Mouse (Mus musculus) lung, embryonic 14.5 days (tissue): ENCODE data around the gene Il1f5. TPM values are rescaled to one million over a fixed set of nuclear protein-coding genes. Genes with fewer than 3 reads are reported as not detected.

Experiments
- ATAC-seq: fragments of 200-750 bp; cut with Nextera tagmentation; 2 replicates; pipeline ENCODE4 v1.8.0; 2017; ENCODE audit warnings: mild to moderate bottlenecking, moderate TSS enrichment, moderate library complexity; ENCODE audit not compliant: insufficient read depth
- DNase-seq: peaks from one replicate; pipeline ENCODE4 v3.0.0-alpha.2; 2015
- H3K27ac ChIP-seq: fragments of 300-500 bp; sonication (generic); 2 replicates; pipeline ENCODE4 v1.5.1; 2014; ENCODE audit warnings: low read depth, mild to moderate bottlenecking, moderate library complexity
- H3K27me3 ChIP-seq: fragments of 300-500 bp; sonication (generic); 2 replicates; pipeline ENCODE4 v1.6.1; 2014; ENCODE audit warnings: low read length, control low read depth; ENCODE audit not compliant: insufficient read depth
- H3K36me3 ChIP-seq: fragments of 300-500 bp; sonication (generic); 2 replicates; pipeline ENCODE4 v1.6.1; 2014; ENCODE audit warnings: control low read depth; ENCODE audit not compliant: insufficient read depth
- H3K4me1 ChIP-seq: fragments of 300-500 bp; sonication (generic); 2 replicates; pipeline ENCODE4 v1.6.1; 2014; ENCODE audit warnings: antibody characterized with exemption, control low read depth; ENCODE audit not compliant: insufficient read depth
- H3K4me2 ChIP-seq: fragments of 300-500 bp; sonication (generic); 2 replicates; pipeline ENCODE4 v1.6.1; 2014; ENCODE audit warnings: mild to moderate bottlenecking
- H3K4me3 ChIP-seq: fragments of 300-500 bp; sonication (generic); 2 replicates; pipeline ENCODE4 v1.5.1; 2014; ENCODE audit warnings: low read depth, low read length
- H3K9ac ChIP-seq: fragments of 300-500 bp; sonication (generic); 2 replicates; pipeline ENCODE4 v1.6.1; 2014
- H3K9me3 ChIP-seq: fragments of 300-500 bp; sonication (generic); 2 replicates; pipeline ENCODE4 v1.6.1; 2016; ENCODE audit warnings: low read depth, low read length, control low read depth
- CTCF ChIP-seq: IDR thresholded peaks from 2 replicates; pipeline ENCODE4 v1.5.1; 2016; ENCODE audit warnings: antibody characterized with exemption, low read depth
- WGBS: fragments of 180-500 bp; shearing (Covaris S2); extraction: QIAGEN DNeasy Blood & Tissue Kit; methylation state at CpG from one replicate; pipeline ENCODE4 v1.1.7; 2014; 5-methylcytosine and 5-hydroxymethylcytosine counted together
- polyA plus RNA-seq: library from polyadenylated mRNA; unstranded; fragments of >200 nt; fragmentation: Nextera tagmentation; extraction: Ambion mirVana; gene quantifications from 2 replicates; pipeline ENCODE4 v1.2.1, GENCODE M21; 2014

Gene Il1f5
- polyA plus RNA-seq, 1 experiment from 2014 or later, result not detected

DNA sequence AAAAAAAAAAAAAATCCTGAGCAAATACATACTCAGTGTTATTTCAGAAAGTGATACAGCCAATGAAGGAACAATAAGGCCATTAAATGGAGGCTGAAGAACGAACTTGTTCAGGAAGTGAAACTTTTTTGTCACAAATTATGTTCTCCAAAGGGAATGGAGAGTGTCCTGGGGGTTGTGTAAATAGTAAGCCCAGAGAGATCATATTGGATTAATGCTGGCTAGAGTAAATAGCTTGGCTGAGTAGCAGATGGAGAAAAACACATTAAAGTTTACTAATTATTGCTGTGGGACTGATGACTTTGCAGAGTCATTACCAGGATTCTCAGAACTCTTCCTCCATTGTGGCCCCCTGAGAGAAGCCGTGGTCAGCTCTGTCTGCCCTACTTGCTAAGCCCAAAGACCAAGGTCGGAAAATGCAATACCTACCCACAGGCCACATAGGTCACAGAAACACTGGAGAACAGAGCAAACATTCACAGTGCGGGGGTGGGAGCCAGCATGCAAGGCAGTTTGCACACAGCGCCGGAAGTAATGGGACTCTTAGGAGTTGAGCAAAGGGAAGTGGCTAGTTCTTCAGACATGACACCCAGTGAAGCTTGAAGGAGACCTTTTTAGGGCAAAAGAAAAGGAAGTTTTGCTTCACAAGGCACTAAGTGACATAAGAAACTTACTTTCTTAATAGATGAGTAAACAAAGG, 34.7 kb downstream of the Il1f5 start:
- no peaks in the 10 kb centered on the region for H3K36me3 ChIP-seq
- H3K4me1 ChIP-seq, result no peaks in the 10 kb centered on the region
- WGBS, result 57% methylated on average over 6 of the region's 6 CpGs
- DNase-seq (no peak), ATAC-seq (no peak)
- no peaks in the 10 kb centered on the region for H3K9me3 ChIP-seq
- no peak overlapping the region for H3K4me2 ChIP-seq
- TF ChIP-seq CTCF, result no peak
- H3K9ac ChIP-seq, result no peak overlapping the region
- H3K4me3 ChIP-seq, result no peak overlapping the region
- no peak overlapping the region for H3K27ac ChIP-seq
- H3K27me3 ChIP-seq, result no peaks in the 10 kb centered on the region

DNA sequence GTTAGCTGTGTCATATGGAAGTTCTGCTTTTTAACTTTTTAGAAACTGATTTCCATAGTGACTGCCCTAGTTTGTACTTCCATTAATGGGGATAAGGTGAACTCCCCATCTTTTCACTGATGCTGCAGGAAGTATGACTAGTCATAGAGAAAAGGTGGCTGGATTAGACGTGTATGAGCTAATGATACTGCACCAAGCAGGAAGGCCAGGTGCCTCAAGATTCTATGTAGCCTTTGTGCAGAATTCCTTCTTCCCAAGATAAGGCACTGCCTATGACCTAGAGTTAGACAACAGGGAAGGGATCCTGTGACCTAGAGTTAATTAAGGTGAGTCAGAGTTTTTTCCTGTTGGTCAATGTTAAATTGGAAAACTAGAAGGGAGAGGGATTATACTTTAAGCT, 40.2 kb downstream of the Il1f5 start:
- Histone ChIP-seq H3K4me1 (no peaks in the 10 kb centered on the region), H3K4me3 (no peak overlapping the region), H3K27ac (no peak overlapping the region), H3K9me3 (no peaks in the 10 kb centered on the region), H3K9ac (no peak overlapping the region), H3K36me3 (no peaks in the 10 kb centered on the region), H3K4me2 (no peak overlapping the region), H3K27me3 (no peaks in the 10 kb centered on the region)
- whole genome bisulfite sequencing, result 72% methylated on average over 1 of the region's 1 CpGs
- DNase-seq (no peak), ATAC-seq (no peak)
- no peak for TF ChIP-seq CTCF

DNA sequence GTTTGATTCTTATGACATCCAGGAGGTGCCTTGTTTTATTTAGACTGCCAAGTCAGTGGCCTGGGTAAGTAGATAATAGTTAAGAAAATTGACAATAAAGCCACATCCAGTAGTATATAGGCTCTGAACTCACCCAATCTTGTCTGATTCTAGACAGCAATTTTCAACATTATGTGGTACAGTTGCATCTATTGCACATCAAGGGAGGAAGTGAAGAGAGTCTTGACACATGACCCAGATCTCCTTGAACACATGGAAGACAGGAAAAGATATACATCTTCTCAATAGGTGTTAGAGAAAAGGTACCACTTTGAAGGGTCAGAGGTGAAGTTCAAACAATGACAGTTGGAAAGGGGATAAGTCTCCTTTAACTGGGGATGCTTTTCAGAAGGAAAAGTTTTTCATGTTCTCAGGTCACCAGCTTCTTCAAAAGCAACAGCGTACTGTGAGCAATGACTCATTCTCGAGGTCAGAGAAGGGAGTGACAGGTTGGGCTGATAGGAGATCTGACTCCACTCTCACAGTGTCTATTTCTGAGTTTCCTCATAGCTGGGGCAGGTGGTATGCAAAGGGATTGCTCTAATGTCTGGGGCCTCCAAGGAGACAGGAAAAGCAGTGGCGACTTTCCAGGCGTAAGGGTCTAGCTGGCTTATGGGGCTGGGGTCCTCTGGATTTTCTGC, 41.3 kb downstream of the Il1f5 start:
- WGBS, result 70% methylated on average over 4 of the region's 4 CpGs
- TF ChIP-seq CTCF, result no peak
- H3K27me3 ChIP-seq, result no peaks in the 10 kb centered on the region
- H3K9me3 ChIP-seq, result no peaks in the 10 kb centered on the region
- no peak overlapping the region for H3K27ac ChIP-seq
- H3K4me3 ChIP-seq, result no peak overlapping the region
- no peak for DNase-seq
- ATAC-seq, result no peak
- no peaks in the 10 kb centered on the region for H3K4me1 ChIP-seq
- no peak overlapping the region for H3K4me2 ChIP-seq
- H3K36me3 ChIP-seq, result no peaks in the 10 kb centered on the region
- H3K9ac ChIP-seq, result no peak overlapping the region

Other genes with a start within 250 kb of the Il1f5 start
- 0.32 and 0.39 TPM in 2 replicates for gene Hnmt, start 227.6 kb upstream of the Il1f5 start, polyA plus RNA-seq
- gene Tbpl2, start 180.4 kb upstream of the Il1f5 start, polyA plus RNA-seq, result not detected in 2 replicates
- gene Il1f8, start 123.8 kb upstream of the Il1f5 start, polyA plus RNA-seq, result not detected in 2 replicates
- gene Il1f9, start 90.5 kb upstream of the Il1f5 start, polyA plus RNA-seq, result not detected in 2 replicates
- not detected in 2 replicates for gene Il1f6, start 61.5 kb upstream of the Il1f5 start, polyA plus RNA-seq
- not detected in 2 replicates for gene Il1f10, start 14.2 kb downstream of the Il1f5 start, polyA plus RNA-seq
- gene Il1rn, start 59.9 kb downstream of the Il1f5 start, polyA plus RNA-seq, result 0.09 and 0.35 TPM in 2 replicates
- gene Psd4, start 90.6 kb downstream of the Il1f5 start, polyA plus RNA-seq, result 0.79 and 1.8 TPM in 2 replicates
- not detected in 2 replicates for gene Pax8, start 198.6 kb downstream of the Il1f5 start, polyA plus RNA-seq